Mouse (Mus musculus) liver, adult 10 weeks (tissue): ENCODE results near the gene Srd5a2. TPM values are rescaled to one million over a fixed set of nuclear protein-coding genes. Genes with fewer than 3 reads are reported as not detected.

ENCODE experiments used
- polyA plus RNA-seq: library from polyadenylated mRNA; stranded (reverse); fragments of 350-450 nt; fragmentation: Illumina TruSeq; extraction: RNeasy Lipid Tissue Mini Kit (QIAGEN cat#74804); gene quantifications from one replicate; pipeline ENCODE4 v1.2.3, GENCODE M21; 2014; ENCODE audit warnings: low read depth, low replicate concordance

The Srd5a2 gene
- polyA plus RNA-seq = 5.1 TPM

DNA sequence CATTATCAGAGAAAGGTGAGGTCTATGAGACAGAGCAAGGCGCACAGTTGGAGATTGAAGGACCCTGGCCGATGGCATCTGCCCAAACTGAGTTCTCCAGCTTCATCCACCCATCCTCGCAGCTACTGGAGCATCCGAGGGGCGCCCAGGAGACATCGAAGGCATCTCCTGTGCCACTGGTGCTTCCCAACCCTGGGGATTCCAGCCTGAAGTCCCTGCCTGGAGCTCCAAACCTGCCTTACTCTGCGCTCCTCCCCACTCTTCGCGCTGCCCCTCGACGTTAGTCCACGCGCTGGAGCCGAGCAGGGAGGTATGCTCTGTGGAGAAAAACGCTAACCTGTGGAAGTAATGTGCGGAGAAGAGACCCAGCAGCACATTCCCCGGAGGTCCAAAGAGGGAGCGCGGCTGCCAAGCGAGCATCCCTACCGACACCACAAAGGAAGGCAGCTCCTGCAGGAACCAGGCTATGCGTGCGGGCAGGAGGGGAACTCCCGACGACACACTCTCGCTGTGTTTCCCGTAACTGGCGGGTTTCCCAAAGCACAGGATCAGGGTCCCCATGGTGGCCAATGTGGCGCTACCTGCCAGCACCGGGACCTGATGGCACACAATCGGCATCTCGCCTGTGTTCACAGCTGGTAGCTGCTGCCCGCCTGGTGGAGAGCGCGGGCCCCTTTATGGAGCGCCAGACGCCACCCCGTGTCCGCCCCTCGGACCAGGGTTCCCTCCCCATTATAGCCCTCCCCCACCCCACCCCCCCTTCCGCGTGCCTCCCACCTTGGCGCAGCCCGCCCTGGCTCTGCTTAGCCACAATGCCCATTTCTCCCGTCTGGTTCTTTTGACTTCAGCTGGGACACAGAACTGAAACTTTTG lies at the start of gene Srd5a2:
TSS of gene Srd5a2 (minus strand) at position 707 of the 873 bp plus-strand sequence.

Other genes starting within 250 kb of the Srd5a2 start
- gene Ehd3, start 243.8 kb downstream of the Srd5a2 start, polyA plus RNA-seq = 27.1 TPM
- 87.4 TPM for gene Xdh, start 97.7 kb downstream of the Srd5a2 start, polyA plus RNA-seq
- 72.4 TPM for gene Memo1, start 247.6 kb upstream of the Srd5a2 start, polyA plus RNA-seq